Mouse (Mus musculus) mesoderm, embryonic 11.5 days (tissue): Measurements from ENCODE around the gene Snrk.
A peak's percentile ranks its signal among the peaks of the same experiment; 100 is the strongest.

Experiments used
- DNase-seq: peaks from one replicate; pipeline ENCODE4 v3.0.0-alpha.2; 2012; ENCODE audit warnings: low read depth, low spot score

The Snrk gene

DNA sequence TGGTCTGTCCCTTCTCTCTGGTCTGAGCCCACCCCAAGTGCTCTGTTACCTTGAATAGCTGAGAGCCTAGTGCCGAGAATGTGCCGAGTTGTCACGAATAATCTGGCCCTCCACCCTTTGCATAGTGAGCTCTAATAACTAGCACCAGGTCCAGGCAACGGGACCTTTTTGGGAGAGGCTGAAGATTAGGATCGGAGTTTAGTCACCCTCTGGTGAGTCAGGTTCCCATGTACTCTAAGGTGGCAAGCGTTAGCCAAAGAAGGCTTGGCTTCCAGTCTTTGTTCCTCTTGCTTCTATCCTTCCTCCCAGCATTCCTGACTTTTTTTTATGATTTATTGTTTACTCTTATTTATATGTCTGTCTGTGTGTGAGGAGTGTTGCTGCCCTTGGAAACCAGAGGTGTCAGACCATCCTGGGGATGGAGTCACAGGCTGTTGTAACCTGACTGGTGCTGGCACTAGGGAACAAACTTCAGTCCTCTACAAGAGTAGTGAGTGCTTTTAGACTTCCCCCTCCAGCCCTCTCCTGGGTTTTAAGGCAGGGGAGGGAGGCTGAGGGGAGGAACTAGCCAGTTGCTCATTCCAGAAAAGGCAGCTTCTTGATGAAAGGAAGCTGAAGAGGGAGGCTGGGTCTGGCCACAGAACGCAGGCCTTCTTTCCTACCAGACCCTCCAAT lies 9.2 kb upstream of the Snrk start:
- no peak for DNase-seq

DNA sequence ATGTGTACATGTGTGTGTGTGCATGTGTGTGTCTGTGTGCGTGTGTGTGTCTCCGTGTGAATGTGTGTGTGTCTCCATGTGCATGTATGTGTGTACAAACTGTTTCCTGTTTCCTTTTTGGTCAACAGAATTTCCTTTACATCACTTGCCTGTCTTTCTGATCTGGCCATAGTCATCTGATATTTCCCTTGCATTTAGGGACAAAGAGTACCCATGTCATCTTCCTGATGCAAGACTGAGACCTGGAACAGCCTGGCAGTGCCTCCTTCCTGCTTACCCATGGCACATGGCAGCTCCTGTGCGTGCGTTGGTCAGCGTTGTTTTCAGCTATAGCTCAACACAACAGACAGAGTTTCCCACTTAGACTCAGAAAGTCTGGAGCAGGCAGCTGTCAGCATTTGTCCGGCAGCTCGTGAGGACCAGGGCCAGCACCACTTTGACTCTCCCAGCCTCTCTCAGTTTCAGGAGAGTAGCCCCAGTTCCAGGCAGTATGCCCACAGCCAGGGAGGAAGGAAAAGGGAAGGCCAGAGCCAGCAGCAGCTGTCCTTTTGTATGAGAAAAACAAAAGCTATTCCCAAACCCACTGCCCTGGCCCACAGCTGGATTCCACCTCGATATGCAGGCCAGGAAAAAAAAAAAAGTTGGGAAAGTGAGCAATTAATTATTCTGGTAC lies 7.4 kb upstream of the Snrk start:
- DNase-seq = no peak

DNA sequence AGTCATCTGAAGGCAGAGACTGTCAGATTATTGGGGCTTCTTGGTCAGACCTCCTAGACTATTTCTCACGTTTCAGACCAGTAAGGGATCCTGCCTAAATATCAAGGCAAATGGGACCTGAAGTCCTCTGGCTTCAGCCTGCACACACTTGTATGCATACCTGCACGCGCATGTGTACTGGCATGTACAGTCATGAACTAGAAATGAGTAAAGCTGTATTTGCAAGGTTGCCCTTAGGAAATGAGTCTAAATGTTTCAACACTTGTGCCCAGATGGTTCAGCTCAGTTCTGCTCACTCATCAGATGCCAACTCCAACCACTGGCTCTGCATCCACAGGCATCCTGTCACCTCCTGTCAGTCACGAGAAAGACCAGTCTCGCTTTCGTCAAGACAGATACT lies 6.6 kb upstream of the Snrk start:
- no peak for DNase-seq

DNA sequence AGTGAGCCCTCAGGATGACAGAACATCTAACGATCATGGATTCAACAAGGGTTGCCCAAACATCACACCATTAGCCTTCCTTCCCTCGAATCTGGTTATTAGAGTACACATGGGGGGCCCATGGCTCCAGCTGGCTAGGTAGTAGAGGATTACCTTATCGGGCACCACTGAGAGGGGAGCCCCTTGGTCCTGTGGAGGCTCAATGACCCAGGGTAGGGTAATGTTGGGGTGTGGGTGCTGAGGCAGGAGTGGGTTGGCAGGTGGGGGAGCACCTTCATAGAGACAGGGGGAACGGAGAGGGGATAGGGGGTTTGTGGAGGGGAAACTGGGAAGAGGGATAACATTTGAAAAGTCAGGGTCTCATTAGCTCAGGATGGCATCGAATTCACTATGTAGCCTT lies 6.1 kb upstream of the Snrk start:
- DNase-seq = no peak

DNA sequence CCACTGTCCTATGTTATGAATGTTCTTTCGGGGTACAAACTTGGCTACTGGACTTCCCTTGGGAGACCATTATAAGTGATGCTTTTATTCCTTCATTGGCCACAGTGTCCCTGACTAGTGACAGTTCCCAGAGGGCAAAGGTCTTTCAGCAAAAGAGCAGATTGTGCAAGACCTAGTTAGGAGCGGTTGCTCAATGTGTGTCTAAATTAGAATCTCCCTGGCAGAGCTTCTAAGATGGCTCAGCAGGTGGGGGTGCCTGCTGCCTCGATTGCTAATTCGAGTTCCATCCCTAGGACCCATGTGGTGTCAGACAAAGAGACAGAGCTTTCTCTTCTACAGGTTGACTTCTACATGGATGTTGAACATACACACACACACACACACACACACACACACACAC lies 1.5 kb upstream of the Snrk start:
- no peak for DNase-seq

DNA sequence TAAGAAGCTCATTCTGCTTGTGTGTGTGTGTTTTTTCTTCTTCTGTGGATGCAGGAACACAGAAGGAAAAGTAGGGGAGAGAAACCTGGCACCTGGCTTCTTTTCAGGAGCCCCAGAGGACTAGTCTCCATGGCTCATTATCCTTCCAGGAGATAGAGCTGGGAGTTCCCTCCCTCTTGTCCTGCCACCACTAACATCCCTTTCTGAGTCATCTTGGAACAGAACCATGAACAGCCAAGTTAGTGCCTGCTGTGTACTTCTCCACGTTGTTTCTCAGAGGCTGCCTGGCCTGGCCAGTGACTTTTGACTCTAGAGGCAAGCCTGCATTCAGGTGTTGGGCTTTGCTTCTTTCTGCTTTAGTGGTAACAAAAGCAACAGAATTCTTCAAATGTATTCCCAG lies 707 bp upstream of the Snrk start:
- DNase-seq = no peak

DNA sequence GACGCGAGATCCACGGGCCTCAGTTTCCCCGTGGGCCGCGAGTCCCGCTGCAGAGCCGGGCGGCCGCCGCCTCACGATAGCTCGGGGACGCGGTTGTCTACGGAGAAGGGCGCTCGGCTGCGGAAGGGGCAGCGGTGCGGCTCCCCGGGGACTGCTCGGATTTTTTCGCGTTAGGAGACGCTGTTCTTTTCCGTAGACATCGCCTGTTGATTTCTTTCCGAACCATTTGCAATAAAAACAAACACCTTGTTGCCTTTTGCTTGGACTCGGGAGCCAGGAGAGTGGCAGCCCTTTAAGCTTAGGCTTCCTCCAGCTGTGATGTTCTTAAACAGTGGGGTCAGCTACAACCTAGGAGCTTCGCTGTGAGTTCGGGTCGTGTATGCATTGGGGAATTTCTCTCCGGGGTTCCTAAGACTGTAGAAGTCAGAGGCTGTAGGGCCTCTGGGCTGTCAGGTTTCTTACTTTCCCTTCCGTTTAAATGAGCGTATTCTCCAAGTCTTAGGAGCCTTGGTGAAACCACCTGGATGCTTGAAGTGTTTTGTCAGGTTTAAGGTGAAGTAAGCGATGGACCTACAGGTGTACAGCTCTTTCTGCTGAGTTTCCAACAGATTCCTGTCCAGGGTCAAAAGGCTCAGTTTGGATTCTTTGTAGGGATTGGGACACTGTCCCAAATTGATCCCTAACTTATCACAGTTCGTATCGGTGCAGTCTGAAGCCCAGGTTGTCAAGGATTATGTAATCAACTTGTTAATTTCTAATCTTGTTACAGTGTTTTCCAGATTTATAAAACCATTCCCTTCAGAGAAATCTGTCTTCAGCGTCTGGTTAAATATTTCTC lies 845 bp downstream of the Snrk start:
- DNase-seq = peak; percentile 23

DNA sequence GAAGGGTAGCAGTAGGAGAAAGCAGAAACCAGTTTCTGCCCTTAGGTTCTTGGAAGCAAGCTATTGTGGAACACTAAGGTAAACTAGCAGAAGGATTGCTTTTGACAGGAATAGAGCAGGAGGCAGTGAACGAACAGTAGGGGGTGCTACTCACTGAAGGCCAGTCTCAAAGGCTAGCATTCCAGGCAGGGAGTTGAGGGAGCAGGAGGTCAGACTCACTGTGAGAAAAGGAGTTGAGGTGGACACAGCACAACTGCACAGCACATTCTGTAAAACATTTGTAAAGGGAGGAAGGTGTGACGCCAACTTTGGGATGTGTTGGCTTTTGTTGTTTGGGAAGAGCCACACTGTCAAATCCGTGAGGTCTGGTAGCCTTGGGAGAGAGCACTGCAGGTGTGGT lies 3.0 kb downstream of the Snrk start:
- DNase-seq = peak; percentile 59

DNA sequence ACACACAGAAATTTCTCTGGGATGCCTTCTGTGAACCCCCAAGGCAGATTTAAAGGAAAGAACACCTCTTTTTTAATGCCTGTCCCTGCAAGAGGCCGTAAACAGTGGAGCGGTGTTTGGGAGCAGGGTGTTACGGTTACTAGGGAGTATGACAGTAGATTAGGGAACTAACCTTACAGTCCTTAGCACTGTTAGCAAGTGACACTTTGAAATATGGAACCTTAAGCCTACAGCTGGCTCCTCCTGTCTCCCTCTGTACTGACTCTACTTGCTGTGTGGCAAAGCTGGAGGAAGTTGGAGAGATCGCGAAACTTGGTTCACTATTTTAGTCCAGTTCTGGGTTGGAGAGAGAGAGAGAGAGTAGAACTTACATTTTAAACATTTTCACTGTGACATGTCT lies 5.0 kb downstream of the Snrk start:
- no peak for DNase-seq

DNA sequence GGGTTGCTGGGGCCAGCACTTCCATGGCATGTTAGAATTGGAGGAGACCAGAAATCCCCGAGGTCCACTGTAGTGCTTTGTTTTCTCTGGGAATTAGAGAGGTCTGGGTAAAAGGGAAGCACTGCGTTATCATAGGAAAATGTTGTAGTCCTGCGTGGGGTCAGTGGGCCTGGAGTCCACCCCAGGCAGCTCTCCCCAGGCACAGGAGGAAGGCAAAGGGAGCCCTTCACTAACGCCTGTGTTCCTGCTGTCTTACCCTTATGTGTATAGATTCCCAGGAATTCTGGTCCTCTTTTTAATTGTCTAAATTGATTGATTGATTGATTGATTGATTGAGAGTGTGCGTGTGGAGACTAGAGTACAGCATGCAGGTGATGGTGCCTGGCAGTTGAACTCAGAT lies 6.1 kb downstream of the Snrk start:
- DNase-seq = no peak

DNA sequence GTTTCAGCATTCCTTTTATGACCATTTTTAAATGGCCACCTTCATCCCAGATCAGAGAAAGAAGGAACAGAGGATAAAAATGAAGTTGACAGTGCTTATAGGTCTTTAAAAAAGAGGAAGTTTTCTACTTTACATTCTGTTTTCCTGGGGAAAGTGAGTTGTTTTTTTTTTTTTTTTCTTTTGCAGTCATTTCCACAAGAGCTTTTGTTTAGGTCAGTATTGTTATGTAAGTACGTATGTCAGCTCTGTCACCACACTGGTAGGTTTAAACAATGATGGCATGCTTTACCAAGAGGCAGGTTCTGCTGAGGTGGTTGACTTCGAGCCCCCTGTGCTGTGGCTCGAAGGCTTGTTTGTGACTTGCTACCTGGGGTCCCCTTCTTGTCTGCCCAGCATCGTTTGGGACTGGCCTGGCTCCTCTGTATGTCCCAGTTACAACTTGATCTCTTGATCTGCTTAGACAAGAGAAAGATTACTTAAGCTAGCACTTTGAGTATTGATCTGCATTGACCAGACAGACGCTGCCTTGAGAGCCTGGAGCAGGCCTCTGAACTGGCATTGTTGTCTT lies 8.7 kb downstream of the Snrk start:
- DNase-seq = no peak

DNA sequence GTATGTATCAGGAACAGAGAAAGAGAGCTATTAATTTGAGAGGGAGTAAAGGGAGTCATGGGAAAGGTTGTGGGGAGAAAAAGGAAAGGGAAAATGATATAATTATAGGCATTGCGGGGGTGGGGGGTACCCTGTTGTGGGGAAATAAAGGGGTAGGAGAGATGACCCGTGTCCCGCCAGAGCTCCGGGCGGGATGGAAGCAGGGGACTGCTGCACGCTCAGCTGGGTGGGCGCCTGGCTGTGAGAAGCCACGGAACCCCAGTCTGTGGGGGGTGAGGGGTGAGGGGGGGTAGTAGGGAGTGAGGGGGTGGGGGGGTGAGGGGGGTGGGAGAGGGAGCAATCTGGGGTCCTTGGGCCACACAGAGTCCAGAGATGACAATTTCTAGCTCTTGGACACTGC lies 9.7 kb downstream of the Snrk start:
- no peak for DNase-seq

DNA sequence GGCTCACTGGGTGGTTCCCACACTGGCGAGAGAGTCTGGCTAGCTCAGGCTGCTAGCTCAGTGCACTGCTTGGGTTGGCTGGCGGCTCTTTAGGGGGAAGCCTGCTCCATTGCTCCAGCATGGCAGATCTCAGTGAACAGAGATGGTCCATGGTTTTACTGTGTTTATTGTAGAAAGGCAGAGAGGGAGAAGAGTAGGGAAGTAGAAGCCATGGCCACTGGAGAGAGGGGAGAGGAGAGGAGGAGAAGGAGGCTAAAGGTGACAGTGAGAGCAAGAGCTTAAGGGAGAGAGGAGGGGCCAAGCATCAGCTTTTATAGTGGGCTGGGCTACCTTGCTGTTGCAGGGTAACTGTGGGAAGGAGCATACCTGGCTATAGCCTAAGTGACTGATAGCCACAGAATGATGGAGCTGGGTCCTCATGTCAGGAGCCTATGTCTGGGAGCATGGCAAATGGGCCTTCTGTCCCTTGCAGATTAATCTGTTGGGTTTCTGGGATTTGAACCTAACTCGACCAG lies 10.3 kb downstream of the Snrk start:
- DNase-seq = no peak

DNA sequence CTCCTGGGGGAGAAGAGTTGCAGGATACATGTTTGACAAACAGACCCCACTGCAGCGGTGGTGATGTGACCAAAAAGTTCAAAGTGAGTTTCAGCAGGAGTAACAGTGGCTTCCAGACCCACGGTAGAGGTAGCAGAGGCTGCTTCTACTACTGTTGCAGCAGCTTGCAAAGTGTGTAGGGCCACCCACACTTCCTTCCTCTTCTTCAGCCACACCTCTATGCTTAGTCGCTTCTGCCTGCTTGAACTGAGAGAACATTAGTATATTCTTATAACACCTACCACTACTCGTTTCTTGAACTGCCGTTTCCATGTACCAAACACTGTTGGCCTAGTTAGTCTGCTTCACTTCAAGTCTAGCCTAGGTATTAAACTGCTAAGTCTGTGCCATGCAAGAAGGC lies 11.6 kb downstream of the Snrk start:
- DNase-seq = no peak

DNA sequence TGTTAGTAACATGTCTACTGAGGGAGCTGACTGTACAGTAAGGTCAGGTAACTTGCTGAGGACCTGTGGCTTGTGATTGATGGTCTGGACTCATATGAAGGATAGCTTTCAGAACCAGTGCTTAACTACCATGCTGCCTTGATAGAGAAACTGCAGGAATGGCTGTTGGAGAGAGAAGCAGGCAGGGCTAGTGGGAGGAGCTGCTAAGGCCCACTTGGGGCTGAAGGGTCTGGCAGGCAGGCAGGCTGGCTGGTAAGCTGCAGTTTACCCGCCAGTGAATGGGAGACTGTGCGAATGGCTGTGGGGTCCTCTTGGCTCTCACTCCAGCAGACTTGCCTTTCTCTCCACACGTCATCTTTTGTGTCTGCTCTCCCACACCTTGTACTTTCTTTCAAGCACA lies 13.6 kb downstream of the Snrk start:
- DNase-seq = no peak

DNA sequence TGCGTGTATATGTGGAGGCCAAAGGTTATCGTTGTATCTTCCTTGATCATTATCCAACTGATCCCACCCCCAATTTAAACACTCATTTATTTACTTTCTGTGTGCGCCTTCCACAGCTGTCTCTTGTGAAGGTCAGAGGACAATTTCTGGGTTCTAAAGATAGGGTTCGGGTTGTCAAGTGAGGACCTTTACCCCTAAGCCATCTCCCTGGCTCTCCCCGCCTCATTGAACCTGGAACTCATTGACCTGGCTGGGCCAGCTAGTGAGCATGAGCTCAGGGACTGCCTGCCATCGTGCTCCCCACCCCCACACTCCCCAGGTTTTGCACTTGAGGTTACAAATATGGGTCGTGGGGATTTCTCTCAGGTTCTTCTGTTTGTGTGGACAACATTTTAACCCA lies 15.1 kb downstream of the Snrk start:
- DNase-seq = no peak

DNA sequence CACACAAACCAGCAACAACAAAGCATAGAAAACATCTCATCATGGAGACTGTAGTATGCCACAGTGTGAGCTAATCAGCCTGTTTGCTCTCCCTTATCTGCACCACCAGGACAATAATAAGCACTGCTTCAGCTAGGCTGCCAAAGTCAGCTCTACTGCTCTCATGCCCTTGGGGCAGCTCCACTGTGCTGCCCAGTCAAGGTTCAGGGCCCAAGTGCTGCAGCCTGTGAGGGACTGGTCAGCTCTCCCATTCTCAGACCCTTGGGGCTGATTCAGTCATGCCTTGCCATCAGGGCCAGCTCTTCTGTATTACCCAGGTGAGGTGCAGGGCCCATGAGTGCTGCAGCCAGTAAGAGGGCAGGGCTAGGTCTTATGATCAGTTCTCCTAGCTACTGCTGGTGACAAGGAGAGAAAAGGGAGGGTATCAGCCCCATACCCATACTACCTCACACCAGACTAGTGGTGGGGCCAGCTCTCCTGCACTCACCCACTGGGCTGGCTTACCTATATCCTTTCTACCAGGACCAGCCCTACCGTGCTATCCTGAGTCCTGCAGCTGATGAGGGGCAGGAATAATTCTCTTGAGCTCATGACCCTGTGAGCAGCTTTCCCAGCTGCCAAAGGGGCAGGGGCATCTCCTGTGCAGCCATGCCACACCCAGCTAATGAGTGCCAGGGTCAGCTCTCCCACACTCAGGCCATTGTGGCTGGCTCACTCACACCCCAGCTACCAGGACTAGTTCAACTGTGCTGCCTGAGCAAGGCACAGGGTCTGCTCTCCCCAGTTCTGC lies 18.2 kb downstream of the Snrk start:
- DNase-seq = no peak

DNA sequence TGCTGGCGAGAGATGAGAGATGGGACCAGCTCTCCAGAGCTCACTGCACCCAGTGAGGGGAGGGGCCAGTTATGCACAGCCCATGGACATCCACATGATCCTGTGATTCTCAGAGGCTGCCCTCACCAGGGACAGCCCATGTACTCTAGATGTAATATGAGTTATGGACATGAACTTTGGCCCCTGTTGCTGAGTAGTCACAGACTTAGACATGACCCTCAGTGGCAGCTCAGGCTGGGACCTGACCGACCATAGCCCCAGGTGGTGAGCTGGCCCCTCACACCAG lies 18.8 kb downstream of the Snrk start:
- DNase-seq = no peak

DNA sequence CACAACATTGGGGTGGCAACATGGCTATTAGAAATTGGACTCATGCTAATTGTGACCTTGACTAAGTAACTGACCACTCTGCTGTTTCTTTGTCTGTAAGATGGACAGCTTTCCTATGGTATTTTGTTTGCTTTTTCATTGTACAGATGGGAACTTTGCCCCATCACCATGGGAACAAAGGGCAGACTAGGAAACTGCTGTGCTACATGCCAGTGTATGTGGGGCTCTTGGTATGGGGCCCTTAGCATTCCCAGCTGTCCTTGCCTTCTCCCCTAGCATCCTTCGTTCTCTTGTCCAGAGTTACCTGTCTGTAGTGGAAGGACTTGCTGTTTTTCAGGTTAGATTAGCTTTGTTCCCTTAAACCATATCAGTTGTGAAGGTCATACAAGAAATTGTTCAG lies 20.9 kb downstream of the Snrk start:
- DNase-seq = no peak

DNA sequence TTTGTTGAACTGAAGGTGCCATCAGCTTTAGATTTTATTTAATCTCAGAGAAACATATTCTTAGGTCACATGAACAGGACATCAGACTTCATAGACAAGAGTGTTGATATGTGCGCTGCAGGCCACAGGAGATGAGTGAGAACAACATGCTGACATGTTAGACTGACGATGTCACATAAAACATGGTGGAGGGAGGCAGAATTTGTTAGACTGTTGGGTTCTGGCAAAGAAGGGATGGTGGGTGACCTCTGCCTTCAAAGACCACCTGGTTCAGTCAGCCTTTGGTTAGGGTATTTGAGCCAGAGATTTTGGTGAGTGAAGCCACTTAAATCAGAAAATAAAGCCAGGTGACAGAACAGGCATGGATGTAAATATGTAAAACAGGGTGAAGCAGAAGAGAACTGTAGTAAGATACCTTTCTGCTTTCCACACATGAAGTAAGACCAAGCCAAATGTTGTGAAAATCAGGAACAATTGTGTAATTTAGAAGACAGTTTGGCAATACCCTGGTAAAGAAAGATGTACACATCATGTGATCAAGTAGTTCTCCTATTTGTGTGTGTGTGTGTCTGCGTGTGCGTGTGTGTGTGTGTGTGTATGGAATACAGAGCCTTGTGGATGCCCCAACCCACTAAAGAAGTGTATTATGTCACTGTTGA lies 21.4 kb downstream of the Snrk start:
- DNase-seq = no peak

DNA sequence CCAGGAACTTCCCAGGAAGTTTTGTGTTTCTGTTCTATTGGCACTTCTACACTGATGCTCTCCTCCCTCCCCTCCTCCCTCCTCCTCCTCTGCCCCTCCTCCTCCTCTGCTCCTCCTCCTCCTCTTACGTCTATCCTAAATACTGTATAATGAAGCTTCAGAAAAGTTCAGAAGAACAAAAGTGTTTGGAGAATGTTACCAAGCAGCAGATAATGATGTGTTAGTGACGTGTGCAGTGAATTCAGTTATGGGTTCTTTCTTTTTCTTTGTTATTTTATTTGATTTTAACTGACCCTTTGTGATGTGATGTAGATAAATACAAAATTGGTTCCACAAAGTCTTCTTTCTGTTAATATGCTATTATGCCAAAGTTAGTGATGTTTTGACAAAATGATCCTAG lies 22.2 kb downstream of the Snrk start:
- DNase-seq = no peak
